Mouse (Mus musculus) cerebellum, postnatal 25 days (tissue): Measurements from ENCODE around the gene Trpd52l3.

Source experiments
- DNase-seq, 2 experiments: peaks; one replicate each; pipeline ENCODE4 v3.0.0; 2021; ENCODE audit warnings: mixed read lengths in 2 of 2

Trpd52l3 gene

DNA sequence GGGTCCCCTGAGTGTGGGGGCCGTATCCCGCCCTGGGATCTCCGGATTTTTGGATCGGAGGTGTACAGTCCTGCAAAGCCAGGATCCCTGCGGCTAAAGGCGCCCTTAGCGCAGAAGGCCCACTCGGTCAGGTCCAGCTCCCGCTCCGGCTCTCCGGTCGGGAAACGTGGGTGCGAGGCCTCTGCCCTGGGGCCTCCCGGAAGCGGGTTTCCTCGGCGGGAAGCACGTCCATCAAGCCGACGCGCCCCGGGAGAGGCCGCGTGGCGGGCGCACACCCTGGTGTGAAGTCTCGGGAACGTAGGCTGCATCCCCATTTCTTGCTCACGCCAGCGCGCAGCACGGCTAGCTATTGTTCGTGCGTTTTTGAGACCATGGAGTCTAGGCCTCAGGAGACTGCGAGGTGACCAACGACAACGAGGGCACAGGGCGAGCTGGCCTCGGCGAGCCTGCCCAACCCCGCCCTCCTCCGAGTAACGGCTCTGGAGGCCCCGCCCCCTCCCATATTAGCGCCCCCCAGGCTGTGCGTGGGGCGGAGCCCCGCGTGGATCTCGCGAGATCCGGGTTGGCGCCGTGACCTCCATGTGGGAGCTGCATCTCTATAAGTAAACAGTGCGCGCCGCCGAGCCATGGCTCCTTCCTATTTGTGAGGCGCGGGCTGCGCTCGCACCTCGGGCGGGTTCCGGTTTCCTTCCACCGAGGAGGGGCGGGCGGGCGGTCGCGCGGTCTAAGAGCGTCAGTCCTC lies 26.5 kb downstream of the Trpd52l3 start, which contains the start of gene Uhrf2:
Uhrf2 (plus strand) TSS at position 620 of the 742 bp plus-strand sequence.
- DNase-seq = peak; percentile 96 to 98

DNA sequence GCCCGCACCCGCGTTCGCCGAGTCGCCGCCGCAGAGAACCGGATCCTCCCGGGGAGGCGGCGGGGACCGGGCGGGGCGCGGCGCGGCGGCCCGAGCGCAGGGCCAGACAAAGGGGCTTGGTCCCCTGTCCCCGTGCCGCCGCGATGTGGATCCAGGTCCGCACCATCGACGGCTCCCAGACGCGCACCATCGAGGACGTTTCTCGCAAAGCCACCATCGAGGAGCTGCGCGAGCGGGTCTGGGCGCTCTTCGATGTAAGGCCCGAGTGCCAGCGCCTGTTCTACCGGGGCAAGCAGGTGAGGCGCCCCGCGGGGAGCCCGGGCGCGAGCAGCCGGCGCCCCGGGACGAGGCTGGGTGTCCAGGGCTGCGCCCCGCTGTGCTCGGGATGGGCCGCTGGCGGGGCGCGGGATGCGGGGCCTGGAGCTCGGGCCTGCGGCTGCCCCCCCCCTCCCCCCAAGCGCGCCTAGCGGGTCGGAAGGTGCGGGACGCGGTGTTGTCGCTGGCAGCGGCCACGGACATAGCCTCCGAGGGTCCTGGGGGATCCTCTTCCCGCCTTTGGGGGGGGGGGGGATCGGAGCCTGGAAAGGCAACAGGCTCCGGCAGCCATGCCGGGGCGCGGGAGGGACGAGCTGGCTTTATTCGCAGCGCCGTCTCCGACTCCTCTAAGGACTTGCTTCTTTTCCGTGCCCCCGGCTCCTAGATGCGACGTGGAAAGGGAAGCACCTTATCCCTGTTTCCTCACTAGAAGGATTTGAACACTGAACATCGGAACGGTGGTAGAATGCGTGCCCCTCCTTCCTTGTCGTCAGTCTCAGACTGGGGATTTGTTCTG lies 27.3 kb downstream of the Trpd52l3 start:
- peak in 1 of 2 experiments; percentile 54 for DNase-seq

DNA sequence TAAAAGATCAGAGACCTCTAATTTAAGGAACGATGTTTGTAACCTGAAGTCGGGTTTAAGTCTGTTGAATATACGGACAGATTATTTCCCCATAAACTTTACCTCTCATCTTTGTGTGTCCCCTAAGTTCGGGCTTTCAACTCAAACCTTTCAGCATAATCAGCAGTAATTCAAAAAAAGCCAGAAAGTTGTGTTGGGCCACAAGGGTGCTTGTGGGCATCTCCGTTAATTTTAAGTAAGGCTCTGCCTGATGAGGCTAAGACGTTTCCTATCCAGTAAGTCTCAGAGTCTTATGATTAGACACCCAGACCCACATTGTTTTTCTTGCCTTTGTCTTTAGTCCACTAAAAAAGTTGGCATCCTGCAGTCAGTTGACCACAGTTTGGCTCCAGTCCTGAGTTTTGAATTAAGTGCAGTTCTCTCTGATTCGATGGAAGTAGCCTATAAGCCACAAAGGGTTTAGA lies 27.9 kb downstream of the Trpd52l3 start:
- DNase-seq = no peak

DNA sequence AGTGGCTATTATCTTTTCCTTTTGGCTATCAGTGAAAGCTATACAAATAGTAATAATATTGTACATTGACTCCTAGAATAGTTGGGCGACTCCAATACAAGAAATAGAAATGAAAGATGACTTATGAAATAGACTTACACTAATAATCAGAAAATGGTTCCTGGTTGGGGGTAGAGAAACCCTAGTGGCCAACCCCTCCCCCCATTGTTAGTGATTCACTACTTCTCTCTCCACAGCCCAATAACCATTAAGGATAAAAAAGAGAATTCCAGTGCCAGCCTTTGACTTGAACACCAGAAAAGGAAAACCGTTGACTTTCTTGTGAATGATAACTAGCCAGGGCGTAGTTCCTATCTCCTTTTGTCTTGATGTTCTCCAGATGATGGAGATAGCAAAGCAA lies 28.6 kb downstream of the Trpd52l3 start:
- no peak for DNase-seq

DNA sequence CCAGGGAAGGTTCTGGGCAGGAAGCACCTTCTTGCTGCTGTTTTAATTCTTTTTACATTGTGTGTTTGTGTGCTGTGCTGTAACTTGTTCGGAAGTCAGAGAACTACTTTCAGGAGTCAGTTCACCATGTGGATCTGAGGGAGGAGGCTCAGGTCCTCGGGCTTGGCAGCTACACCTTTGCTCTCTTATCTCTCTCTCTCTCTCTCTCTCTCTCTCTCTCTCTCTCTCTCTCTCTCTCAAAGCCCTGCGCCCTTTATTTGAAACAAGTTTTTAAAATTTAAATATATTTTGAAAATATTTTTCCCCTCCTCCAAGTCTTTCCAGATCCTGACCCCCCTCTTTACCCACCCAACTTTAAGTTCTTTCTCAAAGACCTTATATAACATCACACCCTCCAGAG lies 31.8 kb downstream of the Trpd52l3 start:
- DNase-seq = no peak

DNA sequence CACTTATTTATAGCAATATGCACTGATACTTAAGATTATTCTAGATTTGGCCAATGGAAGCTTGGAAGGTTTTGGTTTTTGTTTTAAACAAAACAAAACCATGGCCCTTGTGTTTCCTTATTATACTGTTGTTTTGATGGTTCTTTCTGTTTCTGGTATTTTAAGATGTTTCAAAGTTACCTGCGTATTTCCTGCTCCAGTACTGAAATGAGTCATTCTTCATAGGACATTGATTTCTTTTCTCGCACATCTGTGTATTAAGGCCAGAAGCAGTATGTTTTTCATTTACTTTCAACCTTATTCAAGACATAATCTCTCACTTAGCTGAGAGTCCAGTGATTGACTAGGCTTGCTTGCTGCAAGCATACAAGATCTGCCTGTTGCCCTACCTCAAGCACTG lies 40.1 kb downstream of the Trpd52l3 start:
- no peak for DNase-seq

DNA sequence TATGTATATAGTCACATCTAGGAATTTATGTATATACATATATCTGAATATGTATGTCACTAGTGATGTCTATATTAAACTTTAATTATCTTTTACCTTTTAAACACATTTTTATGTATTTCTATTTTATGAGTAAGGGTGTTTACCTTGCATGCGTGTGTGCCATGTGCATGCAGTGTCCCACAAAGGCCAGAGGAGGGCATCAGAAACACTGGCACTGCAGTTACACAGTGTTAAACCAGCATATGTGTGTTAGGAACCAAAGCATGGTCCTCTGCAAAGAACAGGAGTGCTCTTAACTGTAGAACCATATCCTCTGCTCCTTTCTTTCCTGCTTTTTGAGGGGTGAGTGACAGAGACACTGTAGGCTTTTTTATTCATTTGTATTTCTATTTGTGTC lies 41.0 kb downstream of the Trpd52l3 start:
- DNase-seq = no peak

DNA sequence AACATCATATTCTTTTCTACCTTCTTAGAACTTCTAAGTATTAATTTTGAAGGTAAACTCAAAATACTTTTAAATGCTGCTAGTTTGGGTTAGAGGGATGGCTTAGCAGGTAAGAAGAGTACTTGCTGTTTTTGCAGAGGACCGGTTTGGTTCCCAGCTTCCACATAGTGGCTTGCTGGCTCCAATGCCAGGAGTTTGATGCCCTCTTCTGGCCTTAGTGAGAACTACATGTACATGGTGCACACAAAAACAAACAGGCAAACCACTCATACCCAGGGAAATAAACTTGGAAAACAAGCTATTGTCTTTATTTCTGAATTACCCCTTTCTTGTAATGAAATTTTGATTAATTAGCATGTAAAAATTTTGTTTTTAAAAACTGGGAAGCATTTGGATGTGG lies 42.3 kb downstream of the Trpd52l3 start:
- DNase-seq = peak in 1 of 2 experiments; percentile 14

DNA sequence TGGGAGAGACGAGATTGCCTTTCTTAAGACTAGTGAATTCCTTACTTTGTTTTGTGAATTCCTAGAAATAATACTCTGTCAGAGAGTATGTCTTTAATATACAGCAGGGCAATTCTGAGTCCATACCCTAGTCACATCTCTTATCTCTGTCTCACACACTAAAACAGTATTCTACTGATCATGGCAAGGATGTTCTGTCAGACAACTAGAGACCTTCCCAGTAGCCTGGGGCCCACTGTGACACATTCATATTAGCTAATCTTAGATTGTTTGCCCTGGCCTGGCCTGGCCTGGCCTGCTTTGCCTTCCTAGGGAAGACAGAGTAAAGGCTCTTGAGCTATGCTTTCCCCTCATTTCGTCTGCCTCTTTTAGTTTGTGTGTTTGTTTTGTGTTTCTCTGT lies 47.0 kb downstream of the Trpd52l3 start:
- no peak for DNase-seq

DNA sequence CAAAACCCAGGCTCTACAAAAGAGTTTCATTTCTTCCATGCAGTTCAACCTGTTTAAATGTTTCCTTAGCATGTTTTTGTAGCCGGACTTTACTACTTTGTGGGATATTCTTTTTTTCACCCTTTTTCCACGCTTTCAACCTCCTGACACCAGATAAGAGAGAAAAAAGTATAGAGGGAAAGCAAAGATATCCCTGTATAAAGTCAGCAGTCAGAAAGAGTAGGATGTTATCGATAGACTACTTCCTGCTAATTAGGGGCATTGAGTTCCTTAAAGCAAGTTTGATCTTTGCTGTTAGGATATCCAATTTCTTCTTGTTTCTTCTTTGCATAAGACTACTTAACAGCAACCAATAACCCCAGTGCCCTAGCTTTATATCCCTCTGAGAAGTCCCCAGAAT lies 47.9 kb downstream of the Trpd52l3 start:
- no peak for DNase-seq

DNA sequence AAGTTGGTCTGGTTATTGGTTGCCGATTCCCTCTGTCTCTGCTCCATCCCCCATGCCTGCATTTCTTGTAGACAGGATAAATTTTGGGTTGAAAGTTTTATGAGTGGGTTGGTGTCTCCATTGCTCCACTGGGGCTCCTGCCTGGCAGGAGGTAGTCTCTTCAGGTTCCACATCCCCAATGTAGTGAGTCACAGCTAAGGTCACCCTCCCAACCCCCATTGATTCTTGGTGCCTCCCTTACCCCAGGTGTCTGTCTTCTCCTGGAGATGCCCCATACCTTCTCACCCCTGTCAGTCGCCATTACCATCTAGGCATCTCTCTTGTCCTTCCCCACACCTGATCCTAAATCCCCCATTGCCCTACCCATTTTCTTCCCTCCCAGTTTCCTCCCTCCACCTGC lies 50.6 kb downstream of the Trpd52l3 start:
- no peak for DNase-seq
